17 mouse cellular contexts compared by ENCODE assay signal in genomic region chr4:45639397-45640034, GRCm38 (mm10).
DNase-seq lines count a peak whose midpoint lies in the region; ATAC-seq and TF ChIP-seq lines count a peak whose summit lies in the region.
"Had no signal": no experiment of that assay in that cellular context is flagged by ENCODE, and none has a peak within 500 bp of the region (broad histone marks: within the 10 kb centered on the region; RNA-seq: fewer than 3 reads in every experiment).

No protein-coding gene starts in this region.

- no peak overlapping the region for H3K9ac ChIP-seq in hindbrain, embryonic 12.5 days
- no peak overlapping the region for H3K9ac ChIP-seq in hindbrain, embryonic 11.5 days (ENCODE audit: low read depth, low read length)
- no peak overlapping the region for H3K9ac ChIP-seq in neural tube, embryonic 11.5 days (ENCODE audit: low read length)
- H3K9ac ChIP-seq: embryonic facial prominence, embryonic 13.5 days; heart, embryonic 12.5 days; liver, postnatal 0 days; stomach, embryonic 15.5 days had no signal

- 81% methylated on average over 12 of the region's 12 CpGs for WGBS in hindbrain, embryonic 12.5 days
- 86% methylated on average over 12 of the region's 12 CpGs for WGBS in hindbrain, embryonic 11.5 days
- 54% methylated on average over 12 of the region's 12 CpGs for WGBS in neural tube, embryonic 11.5 days
- WGBS in olfactory bulb, adult 2 months = 66% methylated on average over 12 of the region's 12 CpGs

- no peak for TF ChIP-seq CTCF in olfactory bulb, adult 2 months (IDR thresholded peaks at IDR 0.05; ENCODE audit: insufficient read depth, low read depth, low read length)

- peak overlapping the region; percentile 48; the same call in 1 of the 2 replicates for H3K27ac ChIP-seq in hindbrain, embryonic 12.5 days
- no peak overlapping the region for H3K27ac ChIP-seq in hindbrain, embryonic 11.5 days (ENCODE audit: low read depth, low read length)
- 0 out of 2 replicates have a peak overlapping the region, but pooled peaks have one; percentile 37 for H3K27ac ChIP-seq in neural tube, embryonic 11.5 days (ENCODE audit: low read depth, low read length)
- peak overlapping the region; percentile 35; the same call in 1 of the 2 replicates for H3K27ac ChIP-seq in olfactory bulb, adult 2 months (ENCODE audit: insufficient read depth, low read depth, low read length)
- H3K27ac ChIP-seq: embryonic facial prominence, embryonic 13.5 days; stomach, embryonic 15.5 days had no signal

- no peak for ATAC-seq in hindbrain, embryonic 12.5 days (ENCODE audit: low FRiP score)
- ATAC-seq in hindbrain, embryonic 11.5 days (ENCODE audit: low FRiP score) = no peak
- ATAC-seq in neural tube, embryonic 11.5 days (ENCODE audit: insufficient read depth, low FRiP score, low TSS enrichment) = no peak
- ATAC-seq: intestine, postnatal 0 days; liver, postnatal 0 days had no signal

- no peak overlapping the region for H3K4me3 ChIP-seq in hindbrain, embryonic 12.5 days
- no peak overlapping the region for H3K4me3 ChIP-seq in hindbrain, embryonic 11.5 days (ENCODE audit: low read depth, low read length)
- H3K4me3 ChIP-seq in neural tube, embryonic 11.5 days (ENCODE audit: low read depth, low read length) = no peak overlapping the region
- H3K4me3 ChIP-seq in olfactory bulb, adult 2 months (ENCODE audit: insufficient read depth, low read depth, low read length) = no peak overlapping the region
- H3K4me3 ChIP-seq: embryonic facial prominence, embryonic 13.5 days; heart, embryonic 12.5 days; stomach, embryonic 15.5 days had no signal

- H3K9me3 ChIP-seq in hindbrain, embryonic 12.5 days (replicated peaks) = 0 out of 2 replicates have a peak, but pooled peaks cover 7% of the 10 kb centered on the region
- H3K9me3 ChIP-seq in hindbrain, embryonic 11.5 days (ENCODE audit: control insufficient read depth, low read length) = no peaks in the 10 kb centered on the region
- H3K9me3 ChIP-seq in neural tube, embryonic 11.5 days (ENCODE audit: control insufficient read depth, low read length) = no peaks in the 10 kb centered on the region
- H3K9me3 ChIP-seq: embryonic facial prominence, embryonic 13.5 days; stomach, embryonic 15.5 days had no signal

- DNase-seq in hindbrain, embryonic 11.5 days (ENCODE audit: low spot score) = no peak
- no peak for DNase-seq in neural tube, embryonic 11.5 days (ENCODE audit: low spot score)
- no peak for DNase-seq in neural tube, embryonic 10.5 days (ENCODE audit: extremely low spot score, low spot score)
- DNase-seq in mesoderm, embryonic 11.5 days (ENCODE audit: low read depth, low spot score) = peak; percentile 45
- DNase-seq in ovary, postnatal 36 days (ENCODE audit: low spot score) = no peak
- DNase-seq in testis, postnatal 10 days (ENCODE audit: low spot score) = no peak
- DNase-seq: adrenal gland, adult 2 months; cerebellum, adult 8-10 months; liver; liver, postnatal 0 days had no signal

- peaks cover 11% of the 10 kb centered on the region; the same call in 1 of the 2 replicates for H3K4me1 ChIP-seq in hindbrain, embryonic 12.5 days
- no peaks in the 10 kb centered on the region for H3K4me1 ChIP-seq in hindbrain, embryonic 11.5 days (replicated peaks; ENCODE audit: control insufficient read depth, insufficient read depth, low read length)
- H3K4me1 ChIP-seq in neural tube, embryonic 11.5 days (ENCODE audit: control insufficient read depth, insufficient read depth, low read length) = 0 out of 2 replicates have a peak, but pooled peaks cover 5% of the 10 kb centered on the region
- H3K4me1 ChIP-seq in olfactory bulb, adult 2 months (ENCODE audit: control insufficient read depth, insufficient read depth, low read length) = peaks cover 35% of the 10 kb centered on the region
- H3K4me1 ChIP-seq: heart, embryonic 12.5 days; stomach, embryonic 15.5 days had no signal

- no peaks in the 10 kb centered on the region for H3K27me3 ChIP-seq in hindbrain, embryonic 12.5 days
- no peaks in the 10 kb centered on the region for H3K27me3 ChIP-seq in hindbrain, embryonic 11.5 days (ENCODE audit: control insufficient read depth, insufficient read depth, low read length)
- H3K27me3 ChIP-seq in neural tube, embryonic 11.5 days (ENCODE audit: control insufficient read depth, insufficient read depth, low read length) = no peaks in the 10 kb centered on the region
- H3K27me3 ChIP-seq: CH12.LX; embryonic facial prominence, embryonic 13.5 days; heart, embryonic 12.5 days; stomach, embryonic 15.5 days had no signal

- no peak for TF ChIP-seq POLR2A in olfactory bulb, adult 2 months (IDR thresholded peaks at IDR 0.05; ENCODE audit: insufficient read depth, low read depth, low read length)

- no peak overlapping the region for H3K4me2 ChIP-seq in hindbrain, embryonic 12.5 days (replicated peaks)
- H3K4me2 ChIP-seq in hindbrain, embryonic 11.5 days (replicated peaks; ENCODE audit: low read depth, low read length) = no peak overlapping the region
- H3K4me2 ChIP-seq in neural tube, embryonic 11.5 days (ENCODE audit: low read depth) = no peak overlapping the region
- H3K4me2 ChIP-seq: embryonic facial prominence, embryonic 13.5 days; heart, embryonic 12.5 days; stomach, embryonic 15.5 days had no signal

- no peaks in the 10 kb centered on the region for H3K36me3 ChIP-seq in hindbrain, embryonic 12.5 days
- no peaks in the 10 kb centered on the region for H3K36me3 ChIP-seq in hindbrain, embryonic 11.5 days (ENCODE audit: control insufficient read depth, insufficient read depth, low read length)
- H3K36me3 ChIP-seq in neural tube, embryonic 11.5 days (ENCODE audit: control insufficient read depth, insufficient read depth, low read length) = no peaks in the 10 kb centered on the region
- H3K36me3 ChIP-seq: embryonic facial prominence, embryonic 13.5 days; heart, embryonic 12.5 days; stomach, embryonic 15.5 days had no signal
